Mouse (Mus musculus): Measurements from ENCODE around the gene Ranbp9. TPM values are rescaled to one million over a fixed set of nuclear protein-coding genes. Genes with fewer than 3 reads are reported as not detected.
A peak's percentile ranks its signal among the peaks of the same experiment; 100 is the strongest.

Ranbp9 gene
- polyA plus RNA-seq, 1 experiment from 2014 or later = 12.5 TPM

DNA sequence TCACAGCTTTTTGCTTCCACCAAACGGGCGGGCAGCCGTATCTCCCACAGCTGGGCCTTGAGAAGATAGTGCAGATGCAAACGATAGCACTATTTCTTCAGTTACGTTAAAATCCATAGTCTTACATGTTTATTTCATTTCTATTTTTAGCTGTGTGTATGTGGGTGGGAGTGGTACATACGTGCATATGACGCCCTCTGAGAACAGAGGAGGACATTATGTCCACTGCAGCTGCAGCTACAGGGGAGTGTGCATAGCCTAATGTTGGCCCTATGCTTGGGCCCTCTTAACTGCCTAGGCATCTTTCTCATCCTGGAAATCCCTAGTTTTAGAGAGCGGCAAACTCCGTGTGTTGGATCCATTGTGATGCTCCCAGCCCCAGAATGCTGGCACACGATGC is 106.9 kb downstream of the Ranbp9 start:
- 84% methylated on average over 10 of the region's 10 CpGs for WGBS
- H3K4me1 ChIP-seq (ENCODE audit: control insufficient read depth, insufficient read depth, low read length) = no peaks in the 10 kb centered on the region
- ATAC-seq = no peak
- H3K27me3 ChIP-seq (ENCODE audit: control insufficient read depth, insufficient read depth, low read depth, low read length) = no peaks in the 10 kb centered on the region
- H3K27ac ChIP-seq (ENCODE audit: low read length) = no peak overlapping the region
- no peak overlapping the region for H3K4me2 ChIP-seq (ENCODE audit: low read length)
- no peaks in the 10 kb centered on the region; the same call in 1 of the 2 replicates for H3K9me3 ChIP-seq (replicated peaks; ENCODE audit: control insufficient read depth, low read length, poor library complexity, severe bottlenecking)
- peaks cover 30% of the 10 kb centered on the region for H3K36me3 ChIP-seq (ENCODE audit: control insufficient read depth, insufficient read depth, low read length)
- no peak overlapping the region for H3K4me3 ChIP-seq (ENCODE audit: low read depth, low read length)
- no peak overlapping the region for H3K9ac ChIP-seq (ENCODE audit: low read depth, low read length)

GRCm38 (mm10) chr13:43372892-43373291 is 108.2 kb downstream of the Ranbp9 start:
- Histone ChIP-seq H3K4me2 (ENCODE audit: low read length) (no peak overlapping the region), H3K36me3 (ENCODE audit: control insufficient read depth, insufficient read depth, low read length) (peaks cover 30% of the 10 kb centered on the region), H3K27me3 (ENCODE audit: control insufficient read depth, insufficient read depth, low read depth, low read length) (no peaks in the 10 kb centered on the region), H3K4me1 (ENCODE audit: control insufficient read depth, insufficient read depth, low read length) (no peaks in the 10 kb centered on the region), H3K9ac (ENCODE audit: low read depth, low read length) (no peak overlapping the region), H3K9me3 (replicated peaks; ENCODE audit: control insufficient read depth, low read length, poor library complexity, severe bottlenecking) (no peaks in the 10 kb centered on the region; the same call in 1 of the 2 replicates), H3K27ac (ENCODE audit: low read length) (no peak overlapping the region), H3K4me3 (ENCODE audit: low read depth, low read length) (no peak overlapping the region)
- WGBS = 92% methylated on average over 1 of the region's 1 CpGs
- no peak for ATAC-seq

DNA sequence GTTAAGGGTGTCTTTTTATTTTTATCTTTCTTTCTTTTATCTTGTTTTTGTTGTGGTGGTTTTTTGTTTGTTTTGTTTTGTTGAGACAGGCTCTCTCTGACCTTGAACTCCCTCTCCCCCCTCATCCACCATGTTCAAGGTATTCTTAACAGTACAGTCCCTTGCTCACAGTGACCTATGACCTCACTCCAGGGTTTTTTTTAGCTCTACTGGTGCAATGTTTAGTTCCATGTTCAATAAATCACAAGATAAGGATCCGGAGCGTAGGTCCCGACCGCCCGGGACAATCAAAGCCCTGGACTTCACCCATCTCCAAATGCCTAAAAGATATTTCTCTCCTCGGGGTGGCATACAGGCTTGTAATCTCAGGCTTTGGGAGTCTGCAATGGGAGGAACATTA is 111.0 kb downstream of the Ranbp9 start:
- WGBS = 98% methylated on average over 6 of the region's 6 CpGs
- Histone ChIP-seq H3K27me3 (ENCODE audit: control insufficient read depth, insufficient read depth, low read depth, low read length) (no peaks in the 10 kb centered on the region), H3K9me3 (replicated peaks; ENCODE audit: control insufficient read depth, low read length, poor library complexity, severe bottlenecking) (no peaks in the 10 kb centered on the region; the same call in 1 of the 2 replicates), H3K4me2 (ENCODE audit: low read length) (no peak overlapping the region), H3K9ac (ENCODE audit: low read depth, low read length) (no peak overlapping the region), H3K4me3 (ENCODE audit: low read depth, low read length) (no peak overlapping the region), H3K27ac (ENCODE audit: low read length) (no peak overlapping the region), H3K36me3 (ENCODE audit: control insufficient read depth, insufficient read depth, low read length) (peaks cover 25% of the 10 kb centered on the region), H3K4me1 (ENCODE audit: control insufficient read depth, insufficient read depth, low read length) (peaks cover 8% of the 10 kb centered on the region)
- no peak for ATAC-seq

DNA sequence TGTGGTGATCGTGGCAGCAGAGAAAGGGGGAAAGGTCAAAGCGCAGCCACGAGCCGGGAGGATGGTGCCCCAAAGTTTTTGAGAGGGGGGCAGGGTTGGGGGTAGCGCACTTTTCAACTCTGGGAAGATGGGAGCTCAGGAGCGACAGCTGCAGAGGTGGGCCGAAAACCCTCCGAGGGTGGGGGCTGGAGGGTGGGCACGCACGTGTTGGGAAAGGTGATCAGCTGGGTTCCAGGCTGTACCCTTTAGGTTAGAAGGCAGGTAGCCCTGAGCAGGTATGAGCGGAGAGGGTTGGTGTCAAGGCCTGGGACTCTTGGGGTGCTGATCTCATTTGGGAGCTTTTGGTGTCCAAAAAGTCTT is 115.3 kb downstream of the Ranbp9 start:
- peak; percentile 61; the same call in 1 of the 2 replicates for ATAC-seq

GRCm38 (mm10) chr13:43364985-43365824 is 115.9 kb downstream of the Ranbp9 start, which contains the start of gene Sirt5:
Gene Sirt5, plus strand, starts transcription at chr13:43365496.
- peaks cover 8% of the 10 kb centered on the region for H3K4me1 ChIP-seq (ENCODE audit: control insufficient read depth, insufficient read depth, low read length)
- 14% methylated on average over 42 of the region's 42 CpGs for WGBS
- H3K9ac ChIP-seq (ENCODE audit: low read depth, low read length) = peak within 1 kb of the TSS; percentile 72
- no peaks in the 10 kb centered on the region for H3K27me3 ChIP-seq (ENCODE audit: control insufficient read depth, insufficient read depth, low read depth, low read length)
- peak within 1 kb of the TSS; percentile 56 for H3K4me3 ChIP-seq (ENCODE audit: low read depth, low read length)
- no peaks in the 10 kb centered on the region for H3K9me3 ChIP-seq (replicated peaks; ENCODE audit: control insufficient read depth, low read length, poor library complexity, severe bottlenecking)
- peak within 1 kb of the TSS; percentile 74 for H3K27ac ChIP-seq (ENCODE audit: low read length)
- peak within 1 kb of the TSS; percentile 71 for H3K4me2 ChIP-seq (ENCODE audit: low read length)
- peak; percentile 97 for ATAC-seq
- H3K36me3 ChIP-seq (ENCODE audit: control insufficient read depth, insufficient read depth, low read length) = no peaks in the 10 kb centered on the region

More for the DNA sequence above, 115.3 kb downstream of the Ranbp9 start:
- Histone ChIP-seq H3K27me3 (ENCODE audit: control insufficient read depth, insufficient read depth, low read depth, low read length) (no peaks in the 10 kb centered on the region), H3K27ac (ENCODE audit: low read length) (peak overlapping the region; percentile 74), H3K4me3 (ENCODE audit: low read depth, low read length) (peak overlapping the region; percentile 56), H3K36me3 (ENCODE audit: control insufficient read depth, insufficient read depth, low read length) (peaks cover 2% of the 10 kb centered on the region), H3K9me3 (replicated peaks; ENCODE audit: control insufficient read depth, low read length, poor library complexity, severe bottlenecking) (no peaks in the 10 kb centered on the region), H3K4me1 (ENCODE audit: control insufficient read depth, insufficient read depth, low read length) (peaks cover 8% of the 10 kb centered on the region), H3K9ac (ENCODE audit: low read depth, low read length) (peak overlapping the region; percentile 72), H3K4me2 (ENCODE audit: low read length) (peak overlapping the region; percentile 71)
- WGBS = 13% methylated on average over 11 of the region's 11 CpGs

- H3K4me1 ChIP-seq (ENCODE audit: control insufficient read depth, insufficient read depth, low read length) = peaks cover 8% of the 10 kb centered on the region
- no peaks in the 10 kb centered on the region for H3K36me3 ChIP-seq (ENCODE audit: control insufficient read depth, insufficient read depth, low read length)
- H3K9me3 ChIP-seq (replicated peaks; ENCODE audit: control insufficient read depth, low read length, poor library complexity, severe bottlenecking) = no peaks in the 10 kb centered on the region
- H3K27ac ChIP-seq (ENCODE audit: low read length) = no peak overlapping the region
- no peak overlapping the region for H3K9ac ChIP-seq (ENCODE audit: low read depth, low read length)
- no peak for ATAC-seq
- no peak overlapping the region for H3K4me2 ChIP-seq (ENCODE audit: low read length)
- H3K4me3 ChIP-seq (ENCODE audit: low read depth, low read length) = no peak overlapping the region
- WGBS = 72% methylated on average over 9 of the region's 9 CpGs
- H3K27me3 ChIP-seq (ENCODE audit: control insufficient read depth, insufficient read depth, low read depth, low read length) = no peaks in the 10 kb centered on the region
Measured at GRCm38 (mm10) chr13:43362353-43362752, 118.7 kb downstream of the Ranbp9 start.

- WGBS = 64% methylated on average over 6 of the region's 6 CpGs
- no peak overlapping the region for H3K4me2 ChIP-seq (ENCODE audit: low read length)
Measured at GRCm38 (mm10) chr13:43360534-43360933, 120.5 kb downstream of the Ranbp9 start.

GRCm38 (mm10) chr13:43356346-43357125 is 124.5 kb downstream of the Ranbp9 start:
- no peak for ATAC-seq
- H3K4me3 ChIP-seq (ENCODE audit: low read depth, low read length) = no peak overlapping the region
- no peaks in the 10 kb centered on the region for H3K9me3 ChIP-seq (replicated peaks; ENCODE audit: control insufficient read depth, low read length, poor library complexity, severe bottlenecking)
- no peak overlapping the region for H3K27ac ChIP-seq (ENCODE audit: low read length)
- H3K4me1 ChIP-seq (ENCODE audit: control insufficient read depth, insufficient read depth, low read length) = no peaks in the 10 kb centered on the region
- no peak overlapping the region for H3K4me2 ChIP-seq (ENCODE audit: low read length)
- no peaks in the 10 kb centered on the region for H3K36me3 ChIP-seq (ENCODE audit: control insufficient read depth, insufficient read depth, low read length)
- H3K27me3 ChIP-seq (ENCODE audit: control insufficient read depth, insufficient read depth, low read depth, low read length) = no peaks in the 10 kb centered on the region
- 89% methylated on average over 14 of the region's 14 CpGs for WGBS
- no peak overlapping the region for H3K9ac ChIP-seq (ENCODE audit: low read depth, low read length)

More at GRCm38 (mm10) chr13:43360534-43360933, 120.5 kb downstream of the Ranbp9 start:
- Histone ChIP-seq H3K27me3 (ENCODE audit: control insufficient read depth, insufficient read depth, low read depth, low read length) (no peaks in the 10 kb centered on the region), H3K4me3 (ENCODE audit: low read depth, low read length) (no peak overlapping the region), H3K36me3 (ENCODE audit: control insufficient read depth, insufficient read depth, low read length) (no peaks in the 10 kb centered on the region), H3K9ac (ENCODE audit: low read depth, low read length) (no peak overlapping the region), H3K9me3 (replicated peaks; ENCODE audit: control insufficient read depth, low read length, poor library complexity, severe bottlenecking) (no peaks in the 10 kb centered on the region), H3K4me1 (ENCODE audit: control insufficient read depth, insufficient read depth, low read length) (no peaks in the 10 kb centered on the region; the same call in 1 of the 2 replicates), H3K27ac (ENCODE audit: low read length) (no peak overlapping the region)
- no peak for ATAC-seq

DNA sequence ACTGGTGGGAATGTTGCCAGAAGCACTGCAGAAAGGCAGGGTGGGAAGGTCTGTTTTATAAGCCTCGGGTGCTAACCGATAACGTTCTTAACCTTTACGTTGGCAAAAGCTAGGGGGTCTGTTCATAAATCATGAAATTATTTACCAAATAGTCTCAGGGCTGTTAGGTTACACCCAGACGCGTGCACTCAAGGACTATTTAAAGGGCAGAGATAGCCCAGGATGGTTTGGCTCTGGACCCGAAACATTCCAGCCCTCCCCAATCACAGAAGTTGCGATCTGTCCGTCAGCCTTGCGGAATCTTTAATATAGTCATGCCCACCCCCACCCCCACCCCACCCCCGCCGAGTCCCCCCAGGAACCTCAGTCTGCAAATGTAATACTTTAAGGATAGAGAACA is 126.7 kb downstream of the Ranbp9 start:
- no peaks in the 10 kb centered on the region for H3K9me3 ChIP-seq (replicated peaks; ENCODE audit: control insufficient read depth, low read length, poor library complexity, severe bottlenecking)
- H3K27me3 ChIP-seq (ENCODE audit: control insufficient read depth, insufficient read depth, low read depth, low read length) = no peaks in the 10 kb centered on the region
- WGBS = 87% methylated on average over 12 of the region's 12 CpGs
- ATAC-seq = no peak
- no peaks in the 10 kb centered on the region for H3K4me1 ChIP-seq (ENCODE audit: control insufficient read depth, insufficient read depth, low read length)
- H3K9ac ChIP-seq (ENCODE audit: low read depth, low read length) = no peak overlapping the region
- H3K4me2 ChIP-seq (ENCODE audit: low read length) = no peak overlapping the region
- no peaks in the 10 kb centered on the region for H3K36me3 ChIP-seq (ENCODE audit: control insufficient read depth, insufficient read depth, low read length)
- H3K27ac ChIP-seq (ENCODE audit: low read length) = no peak overlapping the region
- H3K4me3 ChIP-seq (ENCODE audit: low read depth, low read length) = no peak overlapping the region

Measured in midbrain, embryonic 16.5 days (tissue).